Mouse (Mus musculus) spleen, adult 18-20 months (tissue): Measurements from ENCODE around the gene Slc7a14.
"Not testable (repeated sequence)": the region's sequence is repeated elsewhere in the genome, so short reads cannot be mapped to it uniquely, and the experiment has no call there.

ENCODE experiments used
- DNase-seq, 2 experiments: peaks; one replicate each; pipeline ENCODE4 v3.0.0; 2022; ENCODE audit warnings: mixed read lengths in 2 of 2

Gene Slc7a14

GRCm38 (mm10) chr3:31309934-31310787 lies at the start of gene Slc7a14:
Slc7a14 (minus strand) TSS chr3:31310378.
- no peak for DNase-seq

- DNase-seq = no peak
These were observed 36.4 kb upstream of the Slc7a14 start for GRCm38 (mm10) chr3:31346540-31346939.

GRCm38 (mm10) chr3:31345766-31346165 lies 35.6 kb upstream of the Slc7a14 start:
- no peak for DNase-seq

- no peak for DNase-seq
These were observed 29.1 kb upstream of the Slc7a14 start for GRCm38 (mm10) chr3:31339236-31339635.

- DNase-seq = no peak
These were observed 18.2 kb upstream of the Slc7a14 start for GRCm38 (mm10) chr3:31328237-31328836.

- DNase-seq = no peak
These were observed 17.6 kb upstream of the Slc7a14 start for GRCm38 (mm10) chr3:31327791-31328190.

GRCm38 (mm10) chr3:31324231-31324654 lies 14.1 kb upstream of the Slc7a14 start:
- DNase-seq = no peak

- no peak for DNase-seq
These were observed 726 bp downstream of the Slc7a14 start for GRCm38 (mm10) chr3:31309371-31309933.

- no peak for DNase-seq
These were observed 1.3 kb downstream of the Slc7a14 start for GRCm38 (mm10) chr3:31308906-31309305.

- DNase-seq = no peak
These were observed 2.2 kb downstream of the Slc7a14 start for GRCm38 (mm10) chr3:31307936-31308335.

GRCm38 (mm10) chr3:31291673-31292602 lies 18.2 kb downstream of the Slc7a14 start:
- no peak for DNase-seq

- no peak for DNase-seq
These were observed 22.7 kb downstream of the Slc7a14 start for GRCm38 (mm10) chr3:31287421-31287948.

GRCm38 (mm10) chr3:31281116-31281515 lies 29.1 kb downstream of the Slc7a14 start:
- DNase-seq = no peak

- no peak for DNase-seq
These were observed 35.3 kb downstream of the Slc7a14 start for GRCm38 (mm10) chr3:31274875-31275274.

- DNase-seq = not testable (repeated sequence)
These were observed 36.9 kb downstream of the Slc7a14 start for GRCm38 (mm10) chr3:31273247-31273646.

GRCm38 (mm10) chr3:31272635-31273034 lies 37.5 kb downstream of the Slc7a14 start:
- DNase-seq = no peak

- no peak for DNase-seq
These were observed 40.4 kb downstream of the Slc7a14 start for GRCm38 (mm10) chr3:31269551-31270317.

GRCm38 (mm10) chr3:31267921-31268320 lies 42.3 kb downstream of the Slc7a14 start:
- DNase-seq = no peak

- DNase-seq = no peak
These were observed 43.2 kb downstream of the Slc7a14 start for GRCm38 (mm10) chr3:31266941-31267340.

- DNase-seq = no peak
These were observed 46.6 kb downstream of the Slc7a14 start for GRCm38 (mm10) chr3:31263535-31263934.

GRCm38 (mm10) chr3:31261418-31262014 lies 48.7 kb downstream of the Slc7a14 start:
- DNase-seq = no peak
